Mouse (Mus musculus) CH12.LX (cell line): Measurements from ENCODE around the gene Vapb.

Experiments
- BHLHE40 ChIP-seq: IDR thresholded peaks from 2 replicates; pipeline ENCODE4 v1.6.1; 2011; ENCODE audit warnings: mild to moderate bottlenecking, low read depth, low read length, improper control_type of control experiment
- CTCF ChIP-seq, 2 experiments: IDR thresholded peaks in 1 of 2; conservative IDR thresholded peaks in 1 of 2; 2 replicates each; pipeline ENCODE4 v1.5.1; 2011 to 2012; ENCODE audit warnings: low read depth in 2 of 2, low read length in 2 of 2, improper control_type of control experiment in 1 of 2, inconsistent platforms in 1 of 2, mild to moderate bottlenecking in 1 of 2, moderate library complexity in 1 of 2
- HCFC1 ChIP-seq: IDR thresholded peaks from 2 replicates; pipeline ENCODE4 v1.6.1; 2012; ENCODE audit warnings: low read depth, mild to moderate bottlenecking, inconsistent platforms, low read length, improper control_type of control experiment
- MXI1 ChIP-seq: IDR thresholded peaks from 2 replicates; pipeline ENCODE4 v1.6.1; 2011; ENCODE audit warnings: mild to moderate bottlenecking, low read depth, low read length, improper control_type of control experiment
- NRF1 ChIP-seq: IDR thresholded peaks from 2 replicates; pipeline ENCODE4 v1.6.1; 2014; ENCODE audit warnings: low read depth, mild to moderate bottlenecking, inconsistent platforms, low read length, improper control_type of control experiment, moderate library complexity
- POLR2A ChIP-seq: IDR thresholded peaks from 2 replicates; pipeline ENCODE4 v1.6.1; 2011; ENCODE audit warnings: low read depth, mild to moderate bottlenecking, improper control_type of control experiment, low read length
- RCOR1 ChIP-seq: conservative IDR thresholded peaks from 2 replicates; pipeline ENCODE4 v1.6.1; 2012; ENCODE audit warnings: low read depth, mild to moderate bottlenecking, inconsistent platforms, low read length, improper control_type of control experiment
- TCF12 ChIP-seq: IDR thresholded peaks from 2 replicates; pipeline ENCODE4 v1.6.1; 2014; ENCODE audit warnings: low read depth, mild to moderate bottlenecking, inconsistent platforms, low read length, improper control_type of control experiment

GRCm38 (mm10) chr2:173784366-173784765 lies 47.1 kb downstream of the Vapb start:
- no peak for TF ChIP-seq CTCF (conservative IDR thresholded peaks at IDR 0.05 in 1 of 2, IDR thresholded peaks at IDR 0.05 in 1 of 2; ENCODE audit: low read depth in 2 of 2, low read length in 2 of 2)
- TF ChIP-seq POLR2A, result no peak
- TF ChIP-seq HCFC1, result no peak
- TF ChIP-seq TCF12, result no peak
- TF ChIP-seq BHLHE40, result no peak
- TF ChIP-seq NRF1, result no peak
- TF ChIP-seq MXI1, result no peak
- no peak for TF ChIP-seq RCOR1
